Mouse (Mus musculus) adrenal gland (tissue): ENCODE data around the gene BC024978.

Source experiments
- intact Hi-C: fragments of 180-260 bp; cut with DNase I; formaldehyde crosslinking; loops from one replicate; pipeline ENCODE4 v1.15.1; 2025
- microRNA-seq, 2 experiments: library from miRNA; unstranded; fragments of <30 nt; microRNA quantifications; one replicate each; pipeline ENCODE4; 2019

The BC024978 gene

DNA sequence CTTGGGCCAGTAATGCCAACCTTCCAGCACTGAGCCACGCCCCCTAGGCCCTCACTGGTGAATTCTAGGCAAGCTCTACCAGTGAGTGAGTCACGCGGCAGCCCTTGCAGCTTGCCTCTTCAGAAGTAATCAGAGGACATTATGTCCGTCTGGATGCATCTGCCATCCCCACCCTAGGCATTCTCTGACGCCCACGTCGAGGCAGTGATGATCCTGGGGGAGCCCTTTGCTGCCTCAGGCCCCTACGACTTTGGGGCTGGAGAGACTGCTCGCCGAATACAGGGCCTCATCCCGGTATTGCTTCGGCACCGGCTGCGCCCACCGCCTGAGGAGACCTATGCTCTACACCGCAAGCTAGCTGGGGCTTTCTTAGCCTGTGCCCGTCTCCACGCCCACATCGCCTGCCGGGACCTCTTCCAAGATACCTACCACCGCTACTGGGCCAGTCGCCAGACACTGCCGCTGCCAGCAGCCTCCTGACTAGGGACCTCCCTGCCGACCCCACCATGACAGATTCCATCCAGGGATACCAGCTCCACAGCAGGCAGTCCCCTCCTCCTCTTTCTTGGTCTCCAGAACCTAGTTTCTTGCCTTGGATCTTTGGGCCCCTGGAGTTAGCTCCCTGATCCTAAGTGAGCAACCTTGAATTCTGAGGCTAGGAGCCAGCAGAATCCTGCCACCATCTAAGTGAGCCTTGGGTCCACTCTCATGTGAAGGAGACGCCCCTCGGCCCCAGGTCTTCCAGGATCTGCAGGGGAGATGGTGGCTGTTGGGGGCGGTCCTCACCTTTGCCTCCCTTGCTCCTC is 61.7 kb downstream of the BC024978 start:
- intact Hi-C loops, result no loop called here

DNA sequence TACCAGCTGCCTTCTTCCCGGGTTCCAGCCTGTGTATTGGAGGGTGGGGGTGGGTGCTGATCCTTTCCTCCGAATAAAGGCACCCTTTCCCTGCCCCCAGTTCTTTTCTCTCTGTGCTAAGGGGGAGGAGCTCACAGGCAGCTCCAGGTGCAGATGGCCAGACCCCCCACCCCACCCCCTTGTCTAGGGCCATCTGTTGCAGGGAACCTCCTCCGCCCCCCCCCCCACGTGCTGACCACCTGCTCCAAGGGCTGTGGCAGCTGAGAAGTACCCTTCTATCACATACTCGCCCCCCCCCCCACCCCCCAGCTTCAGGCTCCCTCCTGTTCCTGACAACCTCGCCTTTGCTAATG is 62.2 kb downstream of the BC024978 start:
- intact Hi-C loops, result no loop called here

GRCm38 (mm10) chr7:27258205-27258899 is 62.8 kb downstream of the BC024978 start, which contains the start of gene Numbl:
Numbl (plus strand) TSS chr7:27258433.
- intact Hi-C loops, result no loop called here

- intact Hi-C loops, result no loop called here
These were observed 63.7 kb downstream of the BC024978 start for GRCm38 (mm10) chr7:27259271-27259721.

DNA sequence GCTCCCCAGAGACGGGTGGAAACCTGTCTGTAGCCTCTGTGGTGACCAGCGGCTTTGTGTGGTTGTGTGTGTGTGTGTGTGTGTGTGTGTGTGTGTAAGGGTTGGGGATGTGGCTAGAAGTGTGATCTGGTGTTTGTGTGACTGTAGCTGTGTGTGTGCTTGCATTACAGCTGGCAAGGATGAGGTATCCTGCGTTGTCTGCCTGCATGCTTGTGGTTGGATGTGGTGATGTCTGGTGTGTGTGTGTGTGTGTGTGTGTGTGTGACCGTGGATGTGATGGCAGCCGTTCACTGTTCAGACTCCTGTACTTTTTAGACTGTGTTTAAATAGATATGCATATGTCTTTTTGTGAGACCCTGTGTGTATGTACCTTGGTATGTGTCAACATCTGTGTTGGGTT is 64.2 kb downstream of the BC024978 start:
- intact Hi-C loops, result no loop called here

Small RNAs within 50 kb of the gene (microRNA-seq; reads per million reads assigned to microRNA genes)
- gene Mir1191, result 0.23 to 0.25 reads per million in 2 experiments
- gene Mir3101, result 0 reads per million in 2 experiments
